Mouse (Mus musculus): ENCODE measurements around the gene 1600015I10Rik. TPM values are rescaled to one million over a fixed set of nuclear protein-coding genes. Genes with fewer than 3 reads are reported as not detected.
"Not testable (repeated sequence)": the region's sequence is repeated elsewhere in the genome, so short reads cannot be mapped to it uniquely, and the experiment has no call there.

Gene 1600015I10Rik
- polyA plus RNA-seq, 1 experiment from 2014 or later: not detected

- Histone ChIP-seq H3K4me2 (ENCODE audit: low read depth, severe bottlenecking) (no peak overlapping the region), H3K4me3 (ENCODE audit: low read depth, low read length) (no peak overlapping the region), H3K9ac (ENCODE audit: low read length) (no peak overlapping the region), H3K36me3 (ENCODE audit: control insufficient read depth, insufficient read depth, low read length) (no peaks in the 10 kb centered on the region), H3K27ac (replicated peaks; ENCODE audit: low read depth, low read length) (no peak overlapping the region), H3K9me3 (ENCODE audit: control insufficient read depth, low read length) (no peaks in the 10 kb centered on the region), H3K4me1 (ENCODE audit: control insufficient read depth, insufficient read depth, low read length) (no peaks in the 10 kb centered on the region), H3K27me3 (ENCODE audit: control insufficient read depth, insufficient read depth, low read length) (no peaks in the 10 kb centered on the region)
- no peak for DNase-seq (ENCODE audit: low spot score)
- WGBS: 85% methylated on average over 5 of the region's 5 CpGs
- ATAC-seq (ENCODE audit: insufficient number of reproducible peaks, low FRiP score, low TSS enrichment, low read depth): no peak
Measured at GRCm38 (mm10) chr6:48954211-48954610, 24.5 kb downstream of the 1600015I10Rik start.

GRCm38 (mm10) chr6:48954946-48955345 lies 25.3 kb downstream of the 1600015I10Rik start:
- peak; percentile 63 for DNase-seq (ENCODE audit: low spot score)

GRCm38 (mm10) chr6:48956785-48957184 lies 27.1 kb downstream of the 1600015I10Rik start:
- ATAC-seq (ENCODE audit: insufficient number of reproducible peaks, low FRiP score, low TSS enrichment, low read depth) (no peak), DNase-seq (ENCODE audit: low spot score) (no peak)
- Histone ChIP-seq H3K9ac (ENCODE audit: low read length) (no peak overlapping the region), H3K4me1 (ENCODE audit: control insufficient read depth, insufficient read depth, low read length) (no peaks in the 10 kb centered on the region), H3K27me3 (ENCODE audit: control insufficient read depth, insufficient read depth, low read length) (no peaks in the 10 kb centered on the region), H3K27ac (replicated peaks; ENCODE audit: low read depth, low read length) (no peak overlapping the region), H3K4me2 (ENCODE audit: low read depth, severe bottlenecking) (no peak overlapping the region), H3K4me3 (ENCODE audit: low read depth, low read length) (no peak overlapping the region), H3K9me3 (ENCODE audit: control insufficient read depth, low read length) (no peaks in the 10 kb centered on the region), H3K36me3 (ENCODE audit: control insufficient read depth, insufficient read depth, low read length) (no peaks in the 10 kb centered on the region)
- WGBS: 86% methylated on average over 4 of the region's 4 CpGs

More at GRCm38 (mm10) chr6:48954946-48955345, 25.3 kb downstream of the 1600015I10Rik start:
- Histone ChIP-seq H3K9ac (ENCODE audit: low read length) (no peak overlapping the region), H3K4me1 (ENCODE audit: control insufficient read depth, insufficient read depth, low read length) (no peaks in the 10 kb centered on the region), H3K4me3 (ENCODE audit: low read depth, low read length) (no peak overlapping the region), H3K4me2 (ENCODE audit: low read depth, severe bottlenecking) (no peak overlapping the region), H3K36me3 (ENCODE audit: control insufficient read depth, insufficient read depth, low read length) (no peaks in the 10 kb centered on the region), H3K9me3 (ENCODE audit: control insufficient read depth, low read length) (no peaks in the 10 kb centered on the region), H3K27ac (replicated peaks; ENCODE audit: low read depth, low read length) (no peak overlapping the region), H3K27me3 (ENCODE audit: control insufficient read depth, insufficient read depth, low read length) (no peaks in the 10 kb centered on the region)
- WGBS: 59% methylated on average over 1 of the region's 1 CpGs
- ATAC-seq (ENCODE audit: insufficient number of reproducible peaks, low FRiP score, low TSS enrichment, low read depth): no peak

GRCm38 (mm10) chr6:48958053-48958452 lies 28.4 kb downstream of the 1600015I10Rik start:
- no peak overlapping the region for H3K27ac ChIP-seq (replicated peaks; ENCODE audit: low read depth, low read length)
- no peak overlapping the region for H3K9ac ChIP-seq (ENCODE audit: low read length)
- H3K27me3 ChIP-seq (ENCODE audit: control insufficient read depth, insufficient read depth, low read length): no peaks in the 10 kb centered on the region
- ATAC-seq (ENCODE audit: insufficient number of reproducible peaks, low FRiP score, low TSS enrichment, low read depth) (no peak), DNase-seq (ENCODE audit: low spot score) (no peak)
- no peaks in the 10 kb centered on the region for H3K36me3 ChIP-seq (ENCODE audit: control insufficient read depth, insufficient read depth, low read length)
- H3K9me3 ChIP-seq (ENCODE audit: control insufficient read depth, low read length): no peaks in the 10 kb centered on the region
- 85% methylated on average over 1 of the region's 1 CpGs for WGBS
- no peak overlapping the region for H3K4me2 ChIP-seq (ENCODE audit: low read depth, severe bottlenecking)
- H3K4me3 ChIP-seq (ENCODE audit: low read depth, low read length): no peak overlapping the region
- H3K4me1 ChIP-seq (ENCODE audit: control insufficient read depth, insufficient read depth, low read length): no peaks in the 10 kb centered on the region

GRCm38 (mm10) chr6:48959151-48959550 lies 29.5 kb downstream of the 1600015I10Rik start:
- not testable (repeated sequence) for H3K36me3 ChIP-seq (ENCODE audit: control insufficient read depth, insufficient read depth, low read length); DNase-seq (ENCODE audit: low spot score); H3K9ac ChIP-seq (ENCODE audit: low read length); H3K4me3 ChIP-seq (ENCODE audit: low read depth, low read length); H3K9me3 ChIP-seq (ENCODE audit: control insufficient read depth, low read length); H3K4me2 ChIP-seq (ENCODE audit: low read depth, severe bottlenecking); H3K4me1 ChIP-seq (ENCODE audit: control insufficient read depth, insufficient read depth, low read length); H3K27ac ChIP-seq (replicated peaks; ENCODE audit: low read depth, low read length); H3K27me3 ChIP-seq (ENCODE audit: control insufficient read depth, insufficient read depth, low read length); ATAC-seq (ENCODE audit: insufficient number of reproducible peaks, low FRiP score, low TSS enrichment, low read depth)
- 20% methylated on average over 7 of the region's 7 CpGs for WGBS

- H3K27ac ChIP-seq (replicated peaks; ENCODE audit: low read depth, low read length); H3K27me3 ChIP-seq (ENCODE audit: control insufficient read depth, insufficient read depth, low read length); H3K4me2 ChIP-seq (ENCODE audit: low read depth, severe bottlenecking); H3K4me1 ChIP-seq (ENCODE audit: control insufficient read depth, insufficient read depth, low read length); ATAC-seq (ENCODE audit: insufficient number of reproducible peaks, low FRiP score, low TSS enrichment, low read depth); H3K36me3 ChIP-seq (ENCODE audit: control insufficient read depth, insufficient read depth, low read length); DNase-seq (ENCODE audit: low spot score); H3K9ac ChIP-seq (ENCODE audit: low read length); H3K9me3 ChIP-seq (ENCODE audit: control insufficient read depth, low read length); H3K4me3 ChIP-seq (ENCODE audit: low read depth, low read length): not testable (repeated sequence)
- 93% methylated on average over 5 of the region's 5 CpGs for WGBS
Measured at GRCm38 (mm10) chr6:48966696-48967095, 37.0 kb downstream of the 1600015I10Rik start.

- DNase-seq (ENCODE audit: low spot score) (no peak), ATAC-seq (ENCODE audit: insufficient number of reproducible peaks, low FRiP score, low TSS enrichment, low read depth) (no peak)
- Histone ChIP-seq H3K4me3 (ENCODE audit: low read depth, low read length) (no peak overlapping the region), H3K36me3 (ENCODE audit: control insufficient read depth, insufficient read depth, low read length) (no peaks in the 10 kb centered on the region), H3K9ac (ENCODE audit: low read length) (no peak overlapping the region), H3K4me2 (ENCODE audit: low read depth, severe bottlenecking) (no peak overlapping the region), H3K9me3 (ENCODE audit: control insufficient read depth, low read length) (no peaks in the 10 kb centered on the region), H3K27me3 (ENCODE audit: control insufficient read depth, insufficient read depth, low read length) (no peaks in the 10 kb centered on the region), H3K4me1 (ENCODE audit: control insufficient read depth, insufficient read depth, low read length) (no peaks in the 10 kb centered on the region), H3K27ac (replicated peaks; ENCODE audit: low read depth, low read length) (no peak overlapping the region)
Measured at GRCm38 (mm10) chr6:48967868-48968267, 38.2 kb downstream of the 1600015I10Rik start.

- DNase-seq (ENCODE audit: low spot score) (no peak), ATAC-seq (ENCODE audit: insufficient number of reproducible peaks, low FRiP score, low TSS enrichment, low read depth) (no peak)
- 92% methylated on average over 2 of the region's 2 CpGs for WGBS
- Histone ChIP-seq H3K4me3 (ENCODE audit: low read depth, low read length) (no peak within 1 kb of the TSS), H3K27ac (replicated peaks; ENCODE audit: low read depth, low read length) (no peak within 1 kb of the TSS), H3K36me3 (ENCODE audit: control insufficient read depth, insufficient read depth, low read length) (no peaks in the 10 kb centered on the region), H3K4me1 (ENCODE audit: control insufficient read depth, insufficient read depth, low read length) (no peaks in the 10 kb centered on the region), H3K27me3 (ENCODE audit: control insufficient read depth, insufficient read depth, low read length) (no peaks in the 10 kb centered on the region), H3K9ac (ENCODE audit: low read length) (no peak within 1 kb of the TSS), H3K4me2 (ENCODE audit: low read depth, severe bottlenecking) (no peak within 1 kb of the TSS), H3K9me3 (ENCODE audit: control insufficient read depth, low read length) (no peaks in the 10 kb centered on the region)
Measured at GRCm38 (mm10) chr6:48974663-48975062, 45.0 kb downstream of the 1600015I10Rik start, which contains the start of gene Doxl2. TSS of gene Doxl2 (plus strand) at chr6:48974963.

GRCm38 (mm10) chr6:48979616-48980015 lies 49.9 kb downstream of the 1600015I10Rik start:
- Histone ChIP-seq H3K9me3 (ENCODE audit: control insufficient read depth, low read length) (no peaks in the 10 kb centered on the region), H3K27ac (replicated peaks; ENCODE audit: low read depth, low read length) (no peak overlapping the region), H3K4me1 (ENCODE audit: control insufficient read depth, insufficient read depth, low read length) (no peaks in the 10 kb centered on the region), H3K27me3 (ENCODE audit: control insufficient read depth, insufficient read depth, low read length) (no peaks in the 10 kb centered on the region), H3K36me3 (ENCODE audit: control insufficient read depth, insufficient read depth, low read length) (no peaks in the 10 kb centered on the region), H3K4me3 (ENCODE audit: low read depth, low read length) (no peak overlapping the region), H3K4me2 (ENCODE audit: low read depth, severe bottlenecking) (no peak overlapping the region), H3K9ac (ENCODE audit: low read length) (no peak overlapping the region)
- DNase-seq (ENCODE audit: low spot score): no peak
- no peak for ATAC-seq (ENCODE audit: insufficient number of reproducible peaks, low FRiP score, low TSS enrichment, low read depth)
- 68% methylated on average over 1 of the region's 1 CpGs for WGBS

Data from limb, embryonic 11.5 days (tissue).